Mouse (Mus musculus) liver, adult 2 months (tissue): Measurements from ENCODE around the gene Gm45808.

Experiments
- CTCF ChIP-seq: fragments of 200-500 bp; IDR thresholded peaks from 2 replicates; pipeline ENCODE4 v1.5.1; 2011; ENCODE audit warnings: low read depth, low read length, control low read depth
- POLR2A ChIP-seq: fragments of 200-500 bp; IDR thresholded peaks from 2 replicates; pipeline ENCODE4 v1.6.1; 2011; ENCODE audit warnings: low read length, control low read depth; ENCODE audit not compliant: insufficient read depth; ENCODE audit errors: extremely low read depth

DNA sequence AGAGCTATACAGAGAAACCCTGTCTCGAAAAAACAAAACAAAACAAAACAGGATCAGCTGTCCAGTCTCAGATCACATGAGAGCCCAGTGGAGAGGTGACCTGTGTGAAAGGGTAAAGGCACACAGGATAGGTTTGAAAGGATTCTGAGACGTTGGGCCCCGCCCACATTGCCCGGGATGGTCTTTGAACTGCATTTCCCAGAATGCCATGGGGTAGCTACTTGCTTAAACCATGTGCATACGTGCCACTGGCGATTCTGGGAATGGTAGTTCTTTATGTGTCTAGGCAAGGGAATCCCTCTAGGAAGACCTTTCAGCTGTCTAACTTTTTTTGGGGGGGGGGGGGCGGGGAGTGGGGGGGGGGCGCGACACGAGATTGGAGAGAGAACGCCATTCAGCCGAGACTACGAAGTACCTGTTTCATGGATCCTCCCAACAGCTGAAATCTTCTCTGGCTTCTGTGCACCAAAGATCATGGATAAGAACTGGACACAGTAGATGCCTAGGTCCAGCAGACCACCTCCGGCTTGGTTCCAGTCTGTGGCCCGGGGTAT lies 5.2 kb downstream of the Gm45808 start, which contains the start of gene Tulp2:
- TF ChIP-seq POLR2A, result no peak
- TF ChIP-seq CTCF, result no peak
